Mouse (Mus musculus): ENCODE measurements around the gene Man1a2.

- TF ChIP-seq CTCF (IDR thresholded peaks at IDR 0.05; ENCODE audit: control insufficient read depth, insufficient read depth, insufficient read length): no peak
- no peak for TF ChIP-seq USF1 (IDR thresholded peaks at IDR 0.05; ENCODE audit: low read depth)
- TF ChIP-seq MYOG (IDR thresholded peaks at IDR 0.05; ENCODE audit: control insufficient read depth, extremely low read depth, insufficient read length): no peak
- TF ChIP-seq MAX (IDR thresholded peaks at IDR 0.05): no peak
- no peak for TF ChIP-seq FOSL1 (IDR thresholded peaks at IDR 0.05; ENCODE audit: insufficient read depth, low read length, poor library complexity, severe bottlenecking)
- no peak for TF ChIP-seq MYOD1 (IDR thresholded peaks at IDR 0.05; ENCODE audit: control insufficient read depth, insufficient read length, low read depth)
Measured at GRCm38 (mm10) chr3:100670412-100670811, 14.9 kb downstream of the Man1a2 start.
